Mouse (Mus musculus): ENCODE results near the gene Hexb.

GRCm38 (mm10) chr13:97180113-97180828, 17.9 kb downstream of the Hexb start:
- TF ChIP-seq CTCF (IDR thresholded peaks at IDR 0.05; ENCODE audit: extremely low read depth, insufficient read length, insufficient replicate concordance, low read depth, low read length) = no peak
- TF ChIP-seq POLR2A (IDR thresholded peaks at IDR 0.05; ENCODE audit: low read depth, low read length) = no peak

Data from small intestine, adult 2 months (tissue).